Mouse (Mus musculus) lung, postnatal 0 days (tissue): ENCODE data around the gene Dnaaf3.

ENCODE experiments used
- CTCF ChIP-seq: IDR thresholded peaks from 2 replicates; pipeline ENCODE4 v1.5.1; 2016; ENCODE audit warnings: antibody characterized with exemption, mild to moderate bottlenecking
- EP300 ChIP-seq: IDR thresholded peaks from 2 replicates; pipeline ENCODE4 v1.6.1; 2016; ENCODE audit warnings: antibody characterized with exemption, mild to moderate bottlenecking, control low read depth

DNA sequence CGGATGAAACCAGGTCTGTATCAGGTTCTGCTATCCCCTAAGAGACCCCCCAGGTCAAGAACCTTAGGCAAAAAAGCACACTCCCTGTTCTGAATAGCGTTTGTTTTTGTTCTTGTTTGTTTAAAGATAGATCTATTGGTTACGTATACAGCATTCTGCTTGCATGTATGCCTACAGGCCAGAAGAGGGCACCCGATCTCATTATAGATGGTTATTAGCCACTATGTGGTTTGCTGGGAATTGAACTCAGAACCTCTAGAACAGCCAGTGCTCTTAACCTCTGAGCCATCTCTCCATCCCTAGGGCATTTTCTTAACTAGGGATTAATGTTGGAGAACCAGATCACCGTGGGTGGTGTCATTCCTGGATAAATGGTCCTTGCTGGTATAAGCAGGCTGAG, 9.1 kb upstream of the Dnaaf3 start:
- no peak for TF ChIP-seq CTCF
- TF ChIP-seq EP300, result no peak
